Mouse (Mus musculus): ENCODE data around the gene Zfp821. TPM values are rescaled to one million over a fixed set of nuclear protein-coding genes. Genes with fewer than 3 reads are reported as not detected.

Gene Zfp821
- polyA plus RNA-seq, 1 experiment from 2014 or later = 22.4 TPM

- no peak overlapping the region for H3K4me3 ChIP-seq (ENCODE audit: low read depth, low read length)
- no peaks in the 10 kb centered on the region for H3K9me3 ChIP-seq (ENCODE audit: control insufficient read depth, low read length)
- no peaks in the 10 kb centered on the region for H3K27me3 ChIP-seq (replicated peaks; ENCODE audit: control insufficient read depth, insufficient read depth, low read length)
- H3K4me2 ChIP-seq (ENCODE audit: low read depth, low read length) = no peak overlapping the region
- DNase-seq (ENCODE audit: low spot score) (no peak), ATAC-seq (ENCODE audit: low read depth) (no peak)
- peaks cover 59% of the 10 kb centered on the region for H3K36me3 ChIP-seq (ENCODE audit: control insufficient read depth, insufficient read depth, low read length)
- H3K9ac ChIP-seq (ENCODE audit: low read depth, low read length) = no peak overlapping the region
- no peaks in the 10 kb centered on the region for H3K4me1 ChIP-seq (ENCODE audit: control insufficient read depth, insufficient read depth, low read length)
- no peak overlapping the region for H3K27ac ChIP-seq (replicated peaks; ENCODE audit: low read depth, low read length)
- WGBS = 96% methylated on average over 5 of the region's 5 CpGs
Measured at GRCm38 (mm10) chr8:109682120-109682519, 23.2 kb upstream of the Zfp821 start.

- 90% methylated on average over 5 of the region's 5 CpGs for WGBS
Measured at GRCm38 (mm10) chr8:109687248-109687647, 18.1 kb upstream of the Zfp821 start.

GRCm38 (mm10) chr8:109691769-109692168, 13.6 kb upstream of the Zfp821 start:
- Histone ChIP-seq H3K4me3 (ENCODE audit: low read depth, low read length) (peak overlapping the region; percentile 63), H3K9me3 (ENCODE audit: control insufficient read depth, low read length) (no peaks in the 10 kb centered on the region), H3K4me2 (ENCODE audit: low read depth, low read length) (peak overlapping the region; percentile 70), H3K36me3 (ENCODE audit: control insufficient read depth, insufficient read depth, low read length) (no peaks in the 10 kb centered on the region), H3K9ac (ENCODE audit: low read depth, low read length) (peak overlapping the region; percentile 80), H3K27ac (replicated peaks; ENCODE audit: low read depth, low read length) (no peak overlapping the region), H3K27me3 (replicated peaks; ENCODE audit: control insufficient read depth, insufficient read depth, low read length) (no peaks in the 10 kb centered on the region), H3K4me1 (ENCODE audit: control insufficient read depth, insufficient read depth, low read length) (peaks cover 22% of the 10 kb centered on the region)
- DNase-seq (ENCODE audit: low spot score) (peak; percentile 35), ATAC-seq (ENCODE audit: low read depth) (no peak)
- WGBS = 45% methylated on average over 5 of the region's 5 CpGs

More at GRCm38 (mm10) chr8:109687248-109687647, 18.1 kb upstream of the Zfp821 start:
- Histone ChIP-seq H3K27ac (replicated peaks; ENCODE audit: low read depth, low read length) (no peak overlapping the region), H3K27me3 (replicated peaks; ENCODE audit: control insufficient read depth, insufficient read depth, low read length) (no peaks in the 10 kb centered on the region), H3K4me2 (ENCODE audit: low read depth, low read length) (no peak overlapping the region), H3K9me3 (ENCODE audit: control insufficient read depth, low read length) (no peaks in the 10 kb centered on the region), H3K4me1 (ENCODE audit: control insufficient read depth, insufficient read depth, low read length) (peaks cover 14% of the 10 kb centered on the region), H3K9ac (ENCODE audit: low read depth, low read length) (no peak overlapping the region), H3K36me3 (ENCODE audit: control insufficient read depth, insufficient read depth, low read length) (peaks cover 10% of the 10 kb centered on the region), H3K4me3 (ENCODE audit: low read depth, low read length) (no peak overlapping the region)
- DNase-seq (ENCODE audit: low spot score) = no peak
- ATAC-seq (ENCODE audit: low read depth) = no peak

- under 1% methylated on average over 28 of the region's 38 CpGs for WGBS
- peaks cover 22% of the 10 kb centered on the region for H3K4me1 ChIP-seq (ENCODE audit: control insufficient read depth, insufficient read depth, low read length)
- peak overlapping the region; percentile 80 for H3K9ac ChIP-seq (ENCODE audit: low read depth, low read length)
- H3K9me3 ChIP-seq (ENCODE audit: control insufficient read depth, low read length) = no peaks in the 10 kb centered on the region
- H3K27me3 ChIP-seq (replicated peaks; ENCODE audit: control insufficient read depth, insufficient read depth, low read length) = no peaks in the 10 kb centered on the region
- H3K27ac ChIP-seq (replicated peaks; ENCODE audit: low read depth, low read length) = peak overlapping the region; percentile 56
- H3K4me2 ChIP-seq (ENCODE audit: low read depth, low read length) = peak overlapping the region; percentile 70
- DNase-seq (ENCODE audit: low spot score) = peak; percentile 34
- peak; percentile 53 for ATAC-seq (ENCODE audit: low read depth)
- H3K36me3 ChIP-seq (ENCODE audit: control insufficient read depth, insufficient read depth, low read length) = no peaks in the 10 kb centered on the region
- peak overlapping the region; percentile 63 for H3K4me3 ChIP-seq (ENCODE audit: low read depth, low read length)
Measured at GRCm38 (mm10) chr8:109692443-109693145, 12.8 kb upstream of the Zfp821 start.

- Histone ChIP-seq H3K9ac (ENCODE audit: low read depth, low read length) (peak within 1 kb of the TSS; percentile 80), H3K9me3 (ENCODE audit: control insufficient read depth, low read length) (no peaks in the 10 kb centered on the region), H3K27me3 (replicated peaks; ENCODE audit: control insufficient read depth, insufficient read depth, low read length) (no peaks in the 10 kb centered on the region), H3K36me3 (ENCODE audit: control insufficient read depth, insufficient read depth, low read length) (no peaks in the 10 kb centered on the region), H3K4me1 (ENCODE audit: control insufficient read depth, insufficient read depth, low read length) (peaks cover 22% of the 10 kb centered on the region), H3K4me2 (ENCODE audit: low read depth, low read length) (peak within 1 kb of the TSS; percentile 70), H3K27ac (replicated peaks; ENCODE audit: low read depth, low read length) (peak within 1 kb of the TSS; percentile 56), H3K4me3 (ENCODE audit: low read depth, low read length) (peak within 1 kb of the TSS; percentile 63)
- peak; percentile 100 for DNase-seq (ENCODE audit: low spot score)
- 0% methylated on average over 44 of the region's 57 CpGs for WGBS
- peak; percentile 96 for ATAC-seq (ENCODE audit: low read depth)
Measured at GRCm38 (mm10) chr8:109693146-109693900, 12.0 kb upstream of the Zfp821 start, which contains the start of gene Ist1. Gene Ist1 (minus strand): TSS chr8:109693260.

GRCm38 (mm10) chr8:109694154-109694553, 11.2 kb upstream of the Zfp821 start:
- Histone ChIP-seq H3K4me3 (ENCODE audit: low read depth, low read length) (no peak overlapping the region; the same call in 1 of the 2 replicates), H3K9ac (ENCODE audit: low read depth, low read length) (no peak overlapping the region), H3K4me1 (ENCODE audit: control insufficient read depth, insufficient read depth, low read length) (peaks cover 22% of the 10 kb centered on the region), H3K4me2 (ENCODE audit: low read depth, low read length) (peak overlapping the region; percentile 70), H3K9me3 (ENCODE audit: control insufficient read depth, low read length) (no peaks in the 10 kb centered on the region), H3K36me3 (ENCODE audit: control insufficient read depth, insufficient read depth, low read length) (no peaks in the 10 kb centered on the region), H3K27ac (replicated peaks; ENCODE audit: low read depth, low read length) (no peak overlapping the region), H3K27me3 (replicated peaks; ENCODE audit: control insufficient read depth, insufficient read depth, low read length) (no peaks in the 10 kb centered on the region)
- ATAC-seq (ENCODE audit: low read depth) (no peak), DNase-seq (ENCODE audit: low spot score) (no peak)
- WGBS = 38% methylated on average over 6 of the region's 6 CpGs

- no peaks in the 10 kb centered on the region for H3K9me3 ChIP-seq (ENCODE audit: control insufficient read depth, low read length)
- H3K9ac ChIP-seq (ENCODE audit: low read depth, low read length) = no peak overlapping the region
- H3K4me3 ChIP-seq (ENCODE audit: low read depth, low read length) = no peak overlapping the region
- peaks cover 7% of the 10 kb centered on the region; the same call in 1 of the 2 replicates for H3K4me1 ChIP-seq (ENCODE audit: control insufficient read depth, insufficient read depth, low read length)
- WGBS = 70% methylated on average over 1 of the region's 1 CpGs
- no peaks in the 10 kb centered on the region for H3K27me3 ChIP-seq (replicated peaks; ENCODE audit: control insufficient read depth, insufficient read depth, low read length)
- no peaks in the 10 kb centered on the region for H3K36me3 ChIP-seq (ENCODE audit: control insufficient read depth, insufficient read depth, low read length)
- no peak overlapping the region for H3K4me2 ChIP-seq (ENCODE audit: low read depth, low read length)
- no peak overlapping the region for H3K27ac ChIP-seq (replicated peaks; ENCODE audit: low read depth, low read length)
- ATAC-seq (ENCODE audit: low read depth) = no peak
- DNase-seq (ENCODE audit: low spot score) = no peak
Measured at GRCm38 (mm10) chr8:109697754-109698153, 7.6 kb upstream of the Zfp821 start.

- DNase-seq (ENCODE audit: low spot score) (no peak), ATAC-seq (ENCODE audit: low read depth) (no peak)
- Histone ChIP-seq H3K27ac (replicated peaks; ENCODE audit: low read depth, low read length) (no peak overlapping the region), H3K4me3 (ENCODE audit: low read depth, low read length) (no peak overlapping the region), H3K36me3 (ENCODE audit: control insufficient read depth, insufficient read depth, low read length) (no peaks in the 10 kb centered on the region), H3K9ac (ENCODE audit: low read depth, low read length) (no peak overlapping the region), H3K4me1 (ENCODE audit: control insufficient read depth, insufficient read depth, low read length) (peaks cover 7% of the 10 kb centered on the region; the same call in 1 of the 2 replicates), H3K4me2 (ENCODE audit: low read depth, low read length) (no peak overlapping the region), H3K9me3 (ENCODE audit: control insufficient read depth, low read length) (no peaks in the 10 kb centered on the region), H3K27me3 (replicated peaks; ENCODE audit: control insufficient read depth, insufficient read depth, low read length) (no peaks in the 10 kb centered on the region)
- WGBS = 85% methylated on average over 3 of the region's 3 CpGs
Measured at GRCm38 (mm10) chr8:109698477-109698876, 6.9 kb upstream of the Zfp821 start.
